Mouse (Mus musculus): ENCODE results near the gene Lep.

The Lep gene

GRCm38 (mm10) chr6:29099536-29100170 lies 39.6 kb downstream of the Lep start:
- in situ Hi-C loops (cut with MboI; ENCODE audit: low pct_unique_long_range_greater_than_20kb in 1 of 2, low sequenced_read_pairs in 2 of 2, unreplicated experiment in 1 of 2), result no loop called here

DNA sequence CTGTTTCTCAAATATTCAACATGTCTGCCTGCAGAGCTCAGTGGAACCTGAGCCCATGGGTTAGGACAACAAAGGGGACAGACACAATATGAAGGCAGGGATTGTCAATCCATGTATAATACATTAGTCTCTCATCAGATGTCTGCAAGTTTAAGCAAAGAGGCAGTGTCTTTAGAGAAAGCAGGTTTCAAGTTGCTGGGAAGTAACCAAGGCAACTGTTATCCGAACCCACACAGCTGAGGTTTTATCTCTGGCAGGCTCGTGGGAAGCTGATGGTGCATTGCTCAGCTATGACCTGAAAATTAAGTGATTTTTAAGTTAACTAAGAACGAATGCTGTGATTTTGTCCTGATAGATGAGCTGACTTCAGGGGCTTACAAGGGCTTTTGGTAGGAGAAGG lies 40.4 kb downstream of the Lep start:
- in situ Hi-C loops (cut with MboI; ENCODE audit: low pct_unique_long_range_greater_than_20kb in 1 of 2, low sequenced_read_pairs in 2 of 2, unreplicated experiment in 1 of 2), result no loop called here

- in situ Hi-C loops (cut with MboI; ENCODE audit: low pct_unique_long_range_greater_than_20kb in 1 of 2, low sequenced_read_pairs in 2 of 2, unreplicated experiment in 1 of 2), result no loop called here
These were observed 41.3 kb downstream of the Lep start for GRCm38 (mm10) chr6:29101248-29101864.

DNA sequence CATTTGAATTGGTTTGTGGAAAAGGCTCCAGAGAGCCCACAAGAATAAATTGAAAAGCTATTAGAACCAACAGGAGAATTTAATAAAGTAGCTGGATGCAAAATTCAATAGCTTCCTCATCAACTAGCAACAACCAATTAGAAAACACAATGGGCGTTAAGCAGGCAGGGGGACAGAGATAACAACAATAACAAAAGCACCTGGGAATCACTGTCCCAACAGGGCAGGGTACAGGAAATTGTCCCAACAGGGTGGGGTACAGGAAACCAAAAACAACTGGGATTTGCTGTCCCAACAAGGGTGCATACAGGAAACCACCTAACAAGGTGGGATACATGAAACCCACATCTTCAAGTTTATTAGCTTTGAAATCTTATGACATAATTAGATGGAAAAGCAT lies 48.4 kb downstream of the Lep start:
- in situ Hi-C loops (cut with MboI; ENCODE audit: low pct_unique_long_range_greater_than_20kb in 1 of 2, low sequenced_read_pairs in 2 of 2, unreplicated experiment in 1 of 2), result no loop called here

- in situ Hi-C loops (cut with MboI; ENCODE audit: low pct_unique_long_range_greater_than_20kb in 1 of 2, low sequenced_read_pairs in 2 of 2, unreplicated experiment in 1 of 2), result no loop called here
These were observed 51.5 kb downstream of the Lep start for GRCm38 (mm10) chr6:29111501-29111900.

GRCm38 (mm10) chr6:29115756-29116155 lies 55.7 kb downstream of the Lep start:
- in situ Hi-C loops (cut with MboI; ENCODE audit: low pct_unique_long_range_greater_than_20kb in 1 of 2, low sequenced_read_pairs in 2 of 2, unreplicated experiment in 1 of 2), result no loop called here

- in situ Hi-C loops (cut with MboI; ENCODE audit: low pct_unique_long_range_greater_than_20kb in 1 of 2, low sequenced_read_pairs in 2 of 2, unreplicated experiment in 1 of 2), result no loop called here
These were observed 57.5 kb downstream of the Lep start for GRCm38 (mm10) chr6:29117417-29118104.

DNA sequence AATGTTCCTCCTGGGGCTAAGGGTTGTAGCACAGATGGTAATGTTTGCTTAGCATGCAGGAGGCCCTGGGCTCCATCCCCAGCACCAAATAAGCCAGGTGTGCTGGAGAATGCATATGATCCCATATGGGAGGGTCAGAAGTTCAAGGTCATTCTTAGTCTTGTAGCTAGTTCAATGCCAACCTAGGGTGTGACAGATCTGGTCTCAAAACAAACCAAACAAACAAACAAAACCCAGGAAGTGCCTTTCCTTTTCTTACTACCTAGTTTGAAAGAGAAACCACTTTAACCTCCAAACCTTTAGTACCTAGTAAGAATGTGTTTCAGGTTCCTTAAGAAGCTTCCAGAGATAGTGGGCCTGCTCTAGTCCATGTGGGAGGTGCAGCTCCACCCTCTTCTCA lies 58.2 kb downstream of the Lep start:
- in situ Hi-C loops (cut with MboI; ENCODE audit: low pct_unique_long_range_greater_than_20kb in 1 of 2, low sequenced_read_pairs in 2 of 2, unreplicated experiment in 1 of 2), result no loop called here

GRCm38 (mm10) chr6:29118963-29119362 lies 58.9 kb downstream of the Lep start:
- in situ Hi-C loops (cut with MboI; ENCODE audit: low pct_unique_long_range_greater_than_20kb in 1 of 2, low sequenced_read_pairs in 2 of 2, unreplicated experiment in 1 of 2), result no loop called here

- in situ Hi-C loops (cut with MboI; ENCODE audit: low pct_unique_long_range_greater_than_20kb in 1 of 2, low sequenced_read_pairs in 2 of 2, unreplicated experiment in 1 of 2), result no loop called here
These were observed 60.0 kb downstream of the Lep start for GRCm38 (mm10) chr6:29119990-29120389.
